Mouse (Mus musculus) midbrain, embryonic 13.5 days (tissue): Measurements from ENCODE around the gene Tmem254b. TPM values are rescaled to one million over a fixed set of nuclear protein-coding genes. Genes with fewer than 3 reads are reported as not detected.
"Not testable (repeated sequence)": the region's sequence is repeated elsewhere in the genome, so short reads cannot be mapped to it uniquely, and the experiment has no call there.

Experiments used
- ATAC-seq: fragments of 200-750 bp; cut with Nextera tagmentation; 2 replicates; pipeline ENCODE4 v1.8.0; 2017; ENCODE audit warnings: mild to moderate bottlenecking, moderate TSS enrichment, moderate library complexity
- H3K27ac ChIP-seq: fragments of 300-500 bp; sonication (generic); 2 replicates; pipeline ENCODE4 v1.5.1; 2015; ENCODE audit warnings: inconsistent platforms, mild to moderate bottlenecking, moderate library complexity
- H3K27me3 ChIP-seq: fragments of 300-500 bp; sonication (generic); 2 replicates; pipeline ENCODE4 v1.6.1; 2015; ENCODE audit warnings: mild to moderate bottlenecking, inconsistent platforms
- H3K36me3 ChIP-seq: fragments of 300-500 bp; sonication (generic); 2 replicates; pipeline ENCODE4 v1.6.1; 2015; ENCODE audit warnings: mild to moderate bottlenecking, inconsistent platforms
- H3K4me1 ChIP-seq: fragments of 300-500 bp; sonication (generic); replicated peaks from 2 replicates; pipeline ENCODE4 v1.6.1; 2015; ENCODE audit warnings: inconsistent platforms
- H3K4me2 ChIP-seq: fragments of 300-500 bp; sonication (generic); replicated peaks from 2 replicates; pipeline ENCODE4 v1.6.1; 2015; ENCODE audit warnings: moderate library complexity, mild to moderate bottlenecking, inconsistent platforms
- H3K4me3 ChIP-seq: fragments of 300-500 bp; sonication (generic); replicated peaks from 2 replicates; pipeline ENCODE4 v1.5.1; 2015; ENCODE audit warnings: mild to moderate bottlenecking, inconsistent platforms
- H3K9ac ChIP-seq: fragments of 300-500 bp; sonication (generic); replicated peaks from 2 replicates; pipeline ENCODE4 v1.6.1; 2015; ENCODE audit warnings: mild to moderate bottlenecking, inconsistent platforms
- H3K9me3 ChIP-seq: fragments of 300-500 bp; sonication (generic); 2 replicates; pipeline ENCODE4 v1.6.1; 2016; ENCODE audit warnings: mild to moderate bottlenecking, inconsistent platforms
- WGBS: fragments of 180-500 bp; shearing (Covaris S2); methylation state at CpG from one replicate; pipeline ENCODE4 v1.1.7; 2015; 5-methylcytosine and 5-hydroxymethylcytosine counted together
- polyA plus RNA-seq: library from polyadenylated mRNA; unstranded; fragments of >200 nt; fragmentation: Nextera tagmentation; extraction: Ambion mirVana; gene quantifications from 2 replicates; pipeline ENCODE4 v1.2.1, GENCODE M21; 2015

The Tmem254b gene
- polyA plus RNA-seq, 1 experiment from 2014 or later, result 18.7 TPM

DNA sequence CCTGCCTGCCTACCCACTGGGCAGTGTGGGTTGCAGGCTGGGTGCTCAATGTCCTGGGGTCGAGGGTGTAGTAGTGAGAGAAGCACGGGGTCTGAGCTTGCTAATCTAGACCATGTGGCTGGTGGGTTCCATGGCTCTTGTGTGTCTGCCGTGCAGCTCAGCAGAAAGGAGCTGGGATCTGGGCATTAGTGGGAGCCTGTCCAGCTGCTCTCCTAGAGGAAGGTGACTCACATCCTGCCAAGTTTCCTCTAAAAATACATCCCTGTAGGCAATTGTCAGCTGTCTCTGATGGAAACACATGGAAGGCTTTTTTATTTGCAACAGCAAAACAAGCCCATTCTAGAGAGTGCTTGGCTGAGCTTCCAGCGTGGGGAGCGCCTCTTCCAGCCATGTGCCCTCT is 44.4 kb downstream of the Tmem254b start:
- not testable (repeated sequence) for H3K4me1 ChIP-seq, H3K4me2 ChIP-seq, H3K27me3 ChIP-seq, H3K27ac ChIP-seq, ATAC-seq, H3K4me3 ChIP-seq, H3K36me3 ChIP-seq, H3K9me3 ChIP-seq, H3K9ac ChIP-seq
- WGBS, result no CpG with 5 or more reads among the region's 5 CpGs

DNA sequence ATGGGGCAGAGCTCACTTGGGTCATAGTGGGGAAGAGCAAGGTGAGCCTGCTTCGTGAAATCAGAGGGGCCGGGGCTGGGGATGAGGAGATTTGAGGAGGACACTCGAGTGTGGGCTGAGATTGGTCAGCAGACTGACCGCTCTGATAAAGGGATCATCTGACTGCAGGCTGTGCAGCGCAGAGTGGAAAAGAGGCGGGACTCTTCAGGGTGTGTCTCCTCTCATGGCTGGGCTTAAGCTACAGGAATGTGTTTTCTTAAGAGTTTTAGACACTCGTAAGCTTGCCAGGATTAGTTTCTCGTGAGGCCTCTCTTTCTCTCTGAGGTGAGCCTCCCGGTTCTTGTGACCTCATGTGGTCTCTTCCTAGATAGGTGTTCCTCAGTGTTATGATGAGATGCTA is 45.7 kb downstream of the Tmem254b start:
- not testable (repeated sequence) for H3K4me2 ChIP-seq, H3K27me3 ChIP-seq, H3K4me1 ChIP-seq, H3K4me3 ChIP-seq, H3K9ac ChIP-seq, H3K9me3 ChIP-seq, H3K36me3 ChIP-seq, H3K27ac ChIP-seq, ATAC-seq
- WGBS, result no CpG with 5 or more reads among the region's 9 CpGs

DNA sequence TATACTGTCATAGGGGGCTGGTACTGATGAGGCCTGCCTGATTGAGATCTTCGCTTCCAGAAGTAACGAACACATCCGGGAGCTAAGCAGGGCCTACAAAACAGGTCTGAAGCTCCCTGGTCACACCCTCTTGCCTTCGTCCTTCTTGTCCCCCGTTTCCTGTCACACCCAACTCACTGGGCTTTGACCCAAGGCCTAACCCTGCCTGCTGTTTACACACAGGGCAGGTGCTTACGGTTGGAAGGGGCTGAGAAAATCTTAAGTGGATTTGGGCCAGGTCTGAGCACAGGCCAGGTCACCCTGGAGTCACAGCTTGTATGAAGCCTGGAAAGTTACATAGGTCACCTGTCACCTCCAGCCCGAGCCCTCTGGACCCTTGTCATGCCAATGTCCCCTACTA is 50.8 kb downstream of the Tmem254b start:
- not testable (repeated sequence) for H3K9me3 ChIP-seq, H3K27me3 ChIP-seq, H3K4me2 ChIP-seq, H3K4me3 ChIP-seq, H3K27ac ChIP-seq, ATAC-seq, H3K9ac ChIP-seq, H3K36me3 ChIP-seq, H3K4me1 ChIP-seq
- no CpG with 5 or more reads among the region's 7 CpGs for WGBS

Other genes with a start within 250 kb of the Tmem254b start
- 6.3 and 7.7 TPM in 2 replicates for gene Duxbl1, start 228.5 kb downstream of the Tmem254b start, polyA plus RNA-seq
- 3.0 and 3.4 TPM in 2 replicates for gene Gm9780, start 164.3 kb downstream of the Tmem254b start, polyA plus RNA-seq
- gene Tmem254c, start 139.7 kb downstream of the Tmem254b start, polyA plus RNA-seq, result 17.6 and 21.9 TPM in 2 replicates
- not detected in 2 replicates for gene Cphx2, start 125.5 kb downstream of the Tmem254b start, polyA plus RNA-seq
- gene Cphx3, start 124.7 kb downstream of the Tmem254b start, polyA plus RNA-seq, result not detected in 2 replicates
- gene Duxbl2, start 88.7 kb downstream of the Tmem254b start, polyA plus RNA-seq, result not detected in 2 replicates
- 5.8 and 6.3 TPM in 2 replicates for gene Plac9b, start 24.6 kb downstream of the Tmem254b start, polyA plus RNA-seq
- 5.9 and 8.1 TPM in 2 replicates for gene Duxbl3, start 50.9 kb upstream of the Tmem254b start, polyA plus RNA-seq